Mouse (Mus musculus): ENCODE results near the gene Mpped2. TPM values are rescaled to one million over a fixed set of nuclear protein-coding genes. Genes with fewer than 3 reads are reported as not detected.

Mpped2 gene
- 10.0 and 13.9 TPM in 2 replicates for polyA plus RNA-seq (2012; rRNA removed)

GRCm38 (mm10) chr2:106692783-106693701 is at the start of gene Mpped2:
TSS of gene Mpped2 (plus strand) at chr2:106693269.

Data from ovary, adult 2 months (tissue).